Mouse (Mus musculus) right cerebral cortex, postnatal 36 days (tissue): ENCODE results near the gene Syndig1l.

ENCODE experiments used
- DNase-seq, 2 experiments: peaks; one replicate each; pipeline ENCODE4 v3.0.0; 2022; ENCODE audit warnings: low spot score in 2 of 2, mixed read lengths in 1 of 2

The Syndig1l gene

DNA sequence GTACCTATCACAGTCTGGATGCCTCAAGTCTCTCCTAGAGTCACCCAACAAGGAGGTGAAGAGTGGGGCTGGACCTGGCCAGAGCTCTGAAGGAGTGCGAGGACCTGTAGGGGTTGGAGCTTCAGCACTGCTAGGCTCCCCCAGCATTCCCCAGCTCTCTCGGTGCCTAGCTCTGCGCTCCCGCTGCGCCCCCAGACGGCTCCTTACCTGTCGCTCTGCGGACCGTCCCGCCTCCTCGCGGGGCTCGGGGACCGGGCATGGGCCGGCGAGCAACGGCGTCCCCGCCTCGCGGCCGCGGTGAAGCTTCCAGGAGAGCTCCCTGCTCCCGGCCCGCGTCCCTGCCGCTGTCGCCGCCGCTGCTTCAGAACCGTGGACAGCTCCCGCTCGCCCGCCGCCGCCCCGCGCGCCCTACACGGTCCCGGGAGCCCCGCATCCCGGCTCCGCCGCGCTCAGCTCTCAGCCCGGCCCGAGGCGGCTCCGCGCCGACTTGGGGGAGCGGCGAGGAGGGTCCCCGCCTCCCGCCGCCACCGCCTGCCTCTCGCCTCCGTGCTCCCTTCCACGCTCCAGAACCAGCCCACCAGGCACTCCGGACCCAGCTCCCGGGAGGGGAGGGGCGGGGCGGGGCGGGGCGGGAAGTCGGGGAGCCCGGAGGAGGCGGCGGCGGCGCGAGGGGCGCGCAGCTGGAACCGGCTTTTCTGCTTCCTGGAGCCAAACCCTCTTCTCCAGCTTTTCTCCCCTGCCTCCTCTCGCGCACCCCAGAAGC, at the start of gene Syndig1l:
Syndig1l (minus strand) TSS at position 513 of the 763 bp plus-strand sequence.
- peak in 1 of 2 experiments; percentile 5 for DNase-seq

DNA sequence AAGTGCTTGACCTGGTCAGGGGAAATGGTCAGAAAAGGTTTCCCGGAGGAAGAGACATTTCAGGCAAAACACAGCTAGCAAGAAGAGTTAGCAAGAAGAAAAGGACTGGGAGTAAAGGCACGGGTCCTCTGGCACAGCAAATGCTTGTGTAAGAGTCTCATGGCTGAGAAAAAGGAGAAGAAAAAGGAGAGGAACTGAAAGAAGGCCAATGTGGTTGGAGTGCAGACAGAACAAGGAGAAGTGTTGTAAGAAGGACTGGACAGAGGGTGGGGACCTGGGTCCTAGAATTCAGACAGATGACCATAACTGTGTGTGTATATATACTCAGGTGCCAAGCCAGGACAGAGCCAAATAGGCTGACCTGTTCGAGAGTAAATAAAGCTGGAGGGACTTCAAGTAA, 49.5 kb upstream of the Syndig1l start:
- DNase-seq = no peak

DNA sequence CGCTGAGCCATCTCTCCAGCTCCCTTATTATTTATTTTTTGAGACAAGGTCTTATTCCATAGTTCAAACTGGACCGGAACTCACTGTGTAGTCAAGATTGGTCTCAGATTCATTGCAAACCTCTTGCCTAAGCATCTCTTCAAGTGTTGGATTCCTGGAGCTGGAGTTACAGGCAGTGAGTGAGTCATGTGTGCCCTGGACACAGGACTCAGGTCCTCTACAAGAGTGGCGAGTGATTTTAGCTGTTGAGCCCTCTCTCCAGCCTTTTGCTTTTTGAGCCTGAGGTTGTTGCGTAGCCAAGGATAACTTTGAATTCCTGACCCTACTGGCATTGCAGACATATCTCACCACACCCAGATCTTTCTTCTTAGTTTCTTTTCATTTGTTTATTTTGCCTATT, 47.1 kb upstream of the Syndig1l start:
- no peak for DNase-seq

DNA sequence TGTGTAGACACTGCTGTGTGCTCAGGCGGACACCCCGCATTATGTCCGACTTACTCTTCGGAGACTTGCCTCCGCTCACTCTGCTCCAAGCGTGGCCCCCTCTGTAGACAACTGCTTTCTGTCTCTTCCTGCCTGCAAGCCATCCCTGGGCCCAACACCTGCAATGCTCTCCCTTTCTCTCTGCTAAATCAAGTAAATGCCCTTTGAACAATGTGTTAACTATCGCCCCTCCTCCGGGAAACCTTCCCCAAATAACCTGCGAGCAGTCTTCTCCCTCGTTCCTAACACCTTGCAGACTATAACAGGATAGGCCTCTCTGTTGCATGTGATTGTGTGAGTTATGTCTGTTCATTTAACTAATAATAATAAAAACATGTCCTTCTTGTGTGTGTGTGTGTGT, 44.9 kb upstream of the Syndig1l start:
- no peak for DNase-seq

DNA sequence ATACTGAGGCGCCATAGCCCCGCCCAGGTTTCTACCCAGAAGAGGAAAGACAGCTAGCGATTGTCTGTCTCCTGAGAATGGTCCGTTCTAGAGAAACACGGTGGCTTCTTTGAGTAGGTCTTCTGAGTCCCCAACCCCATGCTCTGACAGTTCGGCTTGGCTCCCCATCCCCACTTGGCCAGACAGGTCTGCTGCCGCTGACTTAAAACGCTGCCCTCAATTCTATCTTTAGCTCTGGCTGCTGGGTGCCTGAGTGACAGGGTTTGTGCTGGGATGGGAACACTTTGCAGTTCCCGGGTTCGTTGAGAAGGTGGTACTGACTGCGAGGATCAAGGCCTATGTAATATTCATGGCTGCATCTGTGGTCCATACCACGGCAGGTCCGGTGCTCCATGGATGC, 34.7 kb upstream of the Syndig1l start:
- no peak for DNase-seq

DNA sequence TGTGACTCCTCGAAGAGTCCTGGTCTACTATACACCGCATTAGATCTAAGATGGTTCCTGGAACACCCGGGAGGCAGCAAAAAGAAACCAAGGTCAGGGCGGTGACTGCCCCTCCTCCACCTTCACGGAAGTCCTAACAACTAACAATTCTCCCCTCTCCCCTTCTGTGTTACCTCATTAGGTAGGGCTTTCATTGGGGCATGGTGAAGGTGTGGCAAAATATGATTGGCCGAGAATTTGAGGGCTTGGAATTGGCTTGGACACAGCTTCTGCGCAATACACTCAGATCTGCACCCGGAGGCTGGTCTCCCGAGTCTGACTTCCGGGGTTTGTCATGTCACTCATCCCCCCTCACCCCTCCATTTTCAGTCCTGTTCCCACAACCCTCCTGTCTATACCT, 29.8 kb upstream of the Syndig1l start:
- no peak for DNase-seq

DNA sequence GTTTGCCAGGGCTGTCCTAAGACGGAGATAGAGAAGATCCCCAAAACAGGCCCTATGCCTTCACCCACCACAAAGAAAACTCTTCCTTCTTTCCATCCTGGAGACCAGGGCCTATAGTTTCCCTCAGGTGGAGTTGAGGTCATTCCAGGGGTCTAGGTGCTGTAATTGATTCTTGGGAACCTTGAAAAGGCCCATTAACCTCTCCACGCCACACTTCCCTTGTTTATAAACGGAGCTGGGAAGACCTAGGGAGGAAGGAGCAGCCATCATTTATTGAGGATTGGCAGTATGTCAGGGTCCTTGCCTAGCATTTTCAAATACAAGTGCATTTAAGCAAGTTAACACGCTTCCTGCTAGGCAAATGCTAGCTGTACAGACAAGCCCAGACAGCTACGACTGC, 28.8 kb upstream of the Syndig1l start:
- DNase-seq = no peak

DNA sequence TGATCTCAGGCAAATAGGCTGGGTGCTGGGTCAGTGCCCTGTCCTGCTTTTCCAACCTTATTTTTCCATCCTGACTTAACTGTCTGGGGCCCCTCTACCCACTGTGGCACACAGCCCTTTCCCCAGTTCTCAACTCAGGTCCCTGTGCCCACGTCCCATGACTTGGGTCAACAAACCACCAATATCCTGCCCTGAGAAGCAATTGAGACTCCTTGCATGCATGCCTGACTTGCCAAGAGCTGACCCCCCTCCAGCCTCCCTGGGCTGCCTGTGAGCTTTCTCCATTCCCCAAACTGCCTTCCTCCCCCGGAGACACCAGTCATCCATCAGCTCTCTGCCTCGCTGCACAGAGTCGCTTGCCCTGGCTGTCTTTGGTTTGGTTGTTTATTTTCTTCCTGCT, 28.4 kb upstream of the Syndig1l start:
- DNase-seq = no peak

DNA sequence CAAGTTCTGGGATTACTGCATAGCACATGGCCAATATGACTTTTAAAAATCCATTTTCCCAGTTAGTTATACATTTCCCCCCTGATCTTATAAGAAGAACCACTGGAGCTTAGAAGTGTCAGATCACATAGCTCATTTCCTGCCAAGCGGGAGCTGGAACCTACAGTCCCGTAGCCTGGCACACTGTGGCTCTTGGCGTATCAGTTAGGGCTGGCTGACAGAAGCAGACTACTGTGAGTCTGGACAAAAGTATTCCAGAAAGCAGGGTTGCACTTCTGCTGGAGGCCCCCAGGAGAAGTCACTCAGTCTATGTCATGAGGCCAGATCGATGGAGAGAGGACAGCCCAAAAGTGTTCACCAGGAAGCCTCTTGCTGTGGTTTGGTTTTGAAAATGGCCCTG, 27.8 kb upstream of the Syndig1l start:
- no peak for DNase-seq

DNA sequence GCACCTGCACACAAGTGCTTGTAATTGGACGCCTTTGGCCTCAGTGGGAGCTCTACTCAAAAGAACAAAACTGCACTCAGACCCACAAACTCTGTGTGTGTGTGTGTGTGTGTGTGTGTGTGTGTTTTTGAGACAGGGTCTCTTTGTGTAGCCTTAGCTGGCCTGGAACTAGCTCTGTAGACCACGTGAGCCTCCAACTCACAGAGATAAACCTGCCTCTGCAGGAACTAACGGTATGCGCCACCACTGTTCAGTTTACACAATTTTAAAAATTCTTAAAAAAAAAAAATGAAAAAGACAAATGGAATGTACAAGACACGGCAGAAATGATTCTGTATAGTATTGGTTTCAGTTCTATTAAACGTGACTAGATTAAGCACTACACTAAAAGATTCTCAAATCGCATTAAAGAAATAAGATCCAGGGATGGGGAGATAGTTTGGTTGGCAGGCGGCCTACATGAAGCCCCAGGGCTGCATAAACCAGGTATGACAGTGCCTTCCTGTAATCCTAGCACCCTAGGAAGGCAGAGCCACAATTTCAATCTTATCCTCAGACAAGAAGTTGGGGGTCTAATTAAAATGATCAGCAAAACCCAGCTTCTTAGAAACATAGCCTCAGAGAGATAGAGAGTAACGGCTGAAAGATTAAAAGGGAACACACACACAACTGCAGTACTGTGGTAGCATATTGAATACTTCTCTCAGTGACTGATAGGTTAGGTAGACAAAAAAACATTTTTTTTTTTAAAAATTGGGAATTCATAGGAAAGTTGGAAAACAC, 20.0 kb upstream of the Syndig1l start:
- DNase-seq = no peak

DNA sequence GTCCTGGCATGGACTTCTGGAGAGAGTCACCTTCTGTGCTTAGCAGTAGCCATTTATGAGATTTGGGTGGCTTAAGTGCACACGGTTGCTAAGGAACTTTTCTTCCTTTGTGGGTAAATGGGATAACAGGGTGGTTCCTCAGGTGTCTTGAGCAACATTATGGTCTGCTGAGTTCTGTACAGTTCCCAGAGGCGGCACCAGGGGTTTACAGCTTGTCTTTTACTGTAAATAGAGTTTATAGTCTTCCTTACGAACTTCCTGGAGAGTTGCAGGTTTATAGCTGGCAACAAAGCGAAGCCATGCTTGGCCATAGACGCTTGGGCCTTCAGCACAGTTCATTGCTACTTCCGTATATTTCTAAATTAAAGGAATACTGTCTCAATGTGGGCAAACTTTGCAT, 15.9 kb upstream of the Syndig1l start:
- DNase-seq = no peak

DNA sequence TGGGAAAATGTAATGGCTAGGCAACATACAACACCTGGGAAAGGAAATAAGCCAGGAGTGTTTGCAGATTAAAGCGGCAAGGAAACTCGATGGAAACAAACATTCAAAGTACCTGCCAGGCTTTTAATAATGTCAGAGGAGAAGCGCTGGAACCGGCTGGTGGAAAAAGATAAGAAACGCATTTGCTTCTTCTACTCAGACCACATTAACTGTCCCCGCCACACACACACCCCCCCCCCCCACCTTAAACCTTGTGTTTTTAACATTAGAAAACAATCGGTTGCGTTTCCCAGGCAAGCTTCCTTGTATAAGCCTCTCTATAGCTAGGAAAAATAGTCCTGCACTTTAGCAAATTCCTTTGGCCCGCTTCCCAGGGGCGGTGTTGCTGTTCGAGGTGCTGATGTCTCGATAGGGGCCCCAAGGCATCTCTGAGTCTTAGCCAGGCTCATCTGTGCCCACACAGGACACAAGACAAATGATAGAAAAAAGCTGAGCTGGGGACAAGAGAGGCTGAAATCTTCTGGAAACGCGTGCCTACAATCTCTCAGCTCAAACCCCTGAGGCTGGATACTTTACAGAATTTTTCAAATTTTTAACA, 11.3 kb upstream of the Syndig1l start:
- DNase-seq = no peak

DNA sequence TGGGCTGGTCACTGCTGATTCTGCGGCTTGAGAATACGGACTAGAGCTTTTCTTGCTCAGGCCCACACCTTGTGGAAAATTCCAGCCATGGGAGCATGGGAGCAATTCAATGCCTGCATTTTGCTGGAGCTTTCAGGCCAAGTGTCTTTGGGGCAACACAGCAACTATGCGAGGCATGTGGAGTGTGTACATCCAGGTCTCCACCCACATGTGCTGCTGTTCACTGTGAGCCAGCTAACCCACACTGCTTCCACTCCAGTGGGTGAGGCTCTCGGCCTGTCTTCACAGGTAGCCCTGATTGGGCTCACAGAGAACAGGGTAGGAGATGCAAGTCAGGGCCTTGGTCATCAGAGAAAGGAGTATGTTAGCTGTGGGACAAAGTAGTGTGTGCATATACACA, 9.2 kb upstream of the Syndig1l start:
- no peak for DNase-seq

DNA sequence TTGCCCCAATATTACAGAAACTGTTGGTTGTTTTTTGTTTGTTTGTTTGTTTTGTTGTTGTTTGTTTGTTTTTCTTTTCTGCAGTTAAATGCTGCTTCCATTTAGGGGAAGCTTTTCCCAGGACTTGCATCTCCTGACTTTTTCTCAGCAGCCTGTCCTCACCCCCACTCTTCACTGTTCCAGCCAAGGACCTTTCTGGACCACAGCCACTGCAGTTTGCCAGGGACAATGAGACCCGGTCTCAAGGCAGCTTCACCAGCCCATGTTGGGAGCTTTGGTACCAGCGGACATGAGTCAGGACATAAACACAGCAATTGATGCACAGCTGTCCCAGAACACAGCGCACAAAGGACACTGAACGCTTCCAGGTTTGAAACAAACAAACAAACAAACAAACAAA, 8.3 kb upstream of the Syndig1l start:
- no peak for DNase-seq

DNA sequence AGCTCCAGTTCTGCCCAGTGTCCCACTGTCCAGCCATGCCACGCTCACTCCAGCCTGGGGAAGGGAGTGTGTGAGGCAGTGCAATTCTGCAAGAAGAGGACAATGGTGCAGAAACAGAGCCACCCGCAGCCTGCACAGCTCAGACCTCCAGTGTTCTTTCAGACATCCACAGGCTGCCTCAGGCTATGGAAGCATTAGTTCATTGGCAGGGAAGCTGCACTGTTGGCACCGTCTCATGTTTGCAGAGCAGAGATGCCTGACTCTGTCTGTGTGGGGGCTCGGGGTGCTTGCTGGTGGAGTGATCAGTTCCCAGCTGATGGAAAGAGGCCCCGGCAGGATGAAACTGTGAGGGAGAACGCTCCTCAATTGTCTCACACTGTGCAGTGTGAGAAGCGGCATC, 4.0 kb upstream of the Syndig1l start:
- DNase-seq = no peak

DNA sequence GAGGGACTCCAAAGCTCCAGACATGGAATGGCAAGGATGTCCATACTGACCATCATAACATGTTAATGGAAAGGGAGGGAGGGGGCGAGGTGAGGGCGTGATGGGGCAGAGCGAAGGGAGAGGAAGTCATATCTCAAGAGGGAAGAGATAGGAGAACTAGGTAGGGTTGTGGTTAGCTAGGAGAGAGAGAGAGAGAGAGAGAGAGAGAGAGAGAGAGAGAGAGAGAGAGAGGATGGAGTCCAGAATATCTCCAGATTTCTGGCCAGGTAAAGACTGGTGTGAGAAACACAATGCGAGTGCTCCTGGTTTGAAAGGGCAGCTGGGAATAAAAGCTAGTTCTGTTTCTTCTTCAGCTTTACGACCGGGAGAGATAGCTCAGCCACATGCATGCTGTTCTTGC, 6.5 kb downstream of the Syndig1l start:
- DNase-seq = no peak

DNA sequence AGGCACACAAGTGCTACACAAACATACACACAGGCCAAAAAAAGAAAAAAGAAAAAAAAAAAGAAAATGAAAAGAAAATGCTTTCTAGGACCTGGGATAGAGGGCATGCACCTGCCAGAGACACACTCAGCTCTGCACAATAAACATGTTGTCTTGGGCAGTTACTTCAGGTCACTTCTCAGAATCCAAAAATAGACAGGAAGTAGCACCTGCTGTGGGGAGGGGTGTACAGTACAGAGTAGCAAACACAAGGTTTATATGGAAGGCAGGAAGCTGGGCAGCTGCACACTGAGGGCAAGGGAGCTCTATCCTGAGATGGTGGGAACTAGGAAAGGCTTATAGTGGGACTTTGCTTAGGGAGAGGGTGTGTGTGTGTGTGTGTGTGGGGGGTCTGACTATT, 7.3 kb downstream of the Syndig1l start:
- DNase-seq = no peak

DNA sequence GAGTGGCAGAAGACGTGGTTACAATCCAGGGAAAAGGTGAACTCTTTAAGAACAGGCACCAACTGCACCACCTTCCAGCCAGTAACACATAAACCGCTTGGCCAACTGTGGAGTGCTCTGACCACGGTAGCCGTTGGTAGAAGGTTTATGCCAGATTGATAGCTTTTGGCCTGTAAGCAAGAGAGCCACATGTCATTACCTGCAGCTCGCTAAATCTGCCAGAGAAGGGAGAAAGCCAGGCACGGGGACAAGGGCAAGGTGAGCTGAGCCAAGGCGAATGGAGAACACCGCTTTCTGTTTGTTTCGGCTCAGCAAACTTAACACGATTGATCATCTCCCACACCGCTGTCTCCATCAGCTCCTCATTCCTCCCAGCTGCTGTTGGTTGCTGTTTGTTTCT, 9.6 kb downstream of the Syndig1l start:
- no peak for DNase-seq

DNA sequence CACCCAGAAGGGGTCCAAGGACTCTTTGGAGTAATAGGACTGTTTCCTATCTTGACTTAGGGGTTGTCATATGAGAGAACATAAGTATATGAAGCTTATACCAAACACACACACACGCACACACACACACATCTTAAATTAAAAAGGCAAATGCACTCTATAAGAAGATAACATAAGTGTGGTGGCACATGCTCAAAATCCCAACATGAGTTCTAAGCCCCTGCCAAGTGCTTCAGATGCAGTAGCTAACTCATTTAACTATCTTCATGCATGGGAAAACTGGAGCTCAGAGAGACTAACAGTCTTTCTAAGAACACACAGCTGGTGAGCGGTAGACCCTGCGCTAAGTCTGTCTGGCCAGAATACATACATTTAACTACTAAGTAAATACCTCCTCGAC, 11.1 kb downstream of the Syndig1l start:
- no peak for DNase-seq

DNA sequence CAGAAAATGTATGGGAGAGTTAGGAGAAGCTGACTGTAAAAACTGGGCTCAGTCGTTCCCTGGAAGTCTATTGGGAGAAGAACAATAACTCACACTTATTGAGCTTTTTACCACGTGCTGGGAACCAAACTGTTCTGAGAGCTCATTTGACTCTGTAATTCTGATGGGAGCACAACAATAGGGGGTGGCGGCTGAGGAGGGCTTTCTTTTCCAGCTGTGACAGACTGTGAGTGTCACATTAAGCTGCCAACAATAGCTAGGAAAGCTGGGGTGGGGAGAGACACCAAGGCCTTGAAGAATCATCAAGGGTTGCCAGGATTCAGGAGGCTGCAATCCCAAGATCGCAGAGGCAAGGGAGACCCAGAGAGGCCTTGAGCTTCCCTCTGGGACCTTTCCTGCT, 12.5 kb downstream of the Syndig1l start:
- DNase-seq = no peak

DNA sequence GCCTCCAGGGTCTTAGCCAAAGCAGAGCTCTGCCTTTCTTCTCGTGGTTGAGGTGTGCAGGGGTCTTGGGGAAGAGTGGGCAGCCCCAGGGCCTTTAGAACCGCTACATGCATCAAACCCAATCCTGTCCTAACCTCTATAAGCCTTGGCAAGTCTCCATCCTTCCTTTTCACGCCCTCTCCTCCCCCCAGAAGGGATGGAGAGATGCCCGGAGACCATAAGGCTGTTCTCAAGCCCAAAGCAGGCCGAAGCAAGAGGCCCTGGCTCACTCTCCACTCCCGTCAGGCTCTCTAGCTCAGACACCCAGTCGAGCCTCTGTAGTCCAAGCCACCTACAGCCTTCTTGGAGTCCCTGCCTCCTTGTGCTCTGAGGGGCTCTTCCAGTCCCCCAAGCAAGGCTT, 14.1 kb downstream of the Syndig1l start:
- DNase-seq = no peak

DNA sequence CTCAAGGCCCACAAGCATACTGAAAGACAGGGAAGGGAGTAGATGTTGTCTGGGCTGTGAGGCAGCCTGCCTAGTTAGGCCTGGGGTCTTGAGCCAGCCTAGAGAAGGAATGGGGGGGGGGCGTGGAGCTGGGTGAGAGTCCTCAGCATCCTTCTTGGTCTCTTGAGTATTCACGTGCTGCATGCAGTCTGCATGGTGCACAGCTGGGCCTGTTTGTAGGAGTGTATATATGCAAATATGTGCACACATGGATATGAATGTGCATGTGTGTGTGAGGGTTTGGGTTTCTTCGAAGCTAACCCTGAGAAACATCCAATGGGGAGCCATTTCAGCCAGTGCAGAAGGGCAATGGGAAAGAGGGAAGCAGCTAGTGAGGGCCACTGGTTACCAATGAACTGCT, 22.6 kb downstream of the Syndig1l start:
- no peak for DNase-seq
